Mouse (Mus musculus) MEL (cell line): Measurements from ENCODE around the gene Rtp3.

Experiments used
- CTCF ChIP-seq, 3 experiments: IDR thresholded peaks in 2 of 3; conservative IDR thresholded peaks in 1 of 3; 2 replicates each; pipeline ENCODE4 v1.5.1; 2011 to 2012; ENCODE audit warnings: low read length in 3 of 3, low read depth in 2 of 3, mild to moderate bottlenecking in 2 of 3, improper control_type of control experiment in 1 of 3, inconsistent platforms in 1 of 3, mixed read lengths in 1 of 3, moderate library complexity in 1 of 3; ENCODE audit not compliant: control insufficient read depth in 1 of 3, insufficient read depth in 1 of 3, poor library complexity in 1 of 3, severe bottlenecking in 1 of 3
- GABPA ChIP-seq: IDR thresholded peaks from 2 replicates; pipeline ENCODE4 v1.6.1; 2012; ENCODE audit warnings: low read depth, mild to moderate bottlenecking, inconsistent platforms, low read length, improper control_type of control experiment, moderate library complexity
- ZMIZ1 ChIP-seq: IDR thresholded peaks from 2 replicates; pipeline ENCODE4 v1.6.1; 2012; ENCODE audit warnings: low read depth, mild to moderate bottlenecking, inconsistent platforms, low read length, improper control_type of control experiment, moderate library complexity

- TF ChIP-seq CTCF (IDR thresholded peaks at IDR 0.05 in 2 of 3, conservative IDR thresholded peaks at IDR 0.05 in 1 of 3; ENCODE audit: control insufficient read depth in 1 of 3, insufficient read depth in 1 of 3, low read depth in 2 of 3, low read length in 3 of 3, poor library complexity in 1 of 3, severe bottlenecking in 1 of 3) (no peak), ZMIZ1 (no peak), GABPA (no peak)
Observed at GRCm38 (mm10) chr9:110990204-110990603, at the start of gene Rtp3.
